Mouse (Mus musculus) C2C12 (cell line): Measurements from ENCODE around the gene Erbb4.

Source experiments
- CEBPB ChIP-seq: IDR thresholded peaks from one replicate; pipeline ENCODE4 v1.6.1; 2011; ENCODE audit warnings: low read depth, mild to moderate bottlenecking, control low read depth, moderate library complexity
- CTCF ChIP-seq: IDR thresholded peaks from one replicate; pipeline ENCODE4 v1.5.1; 2011; ENCODE audit not compliant: control insufficient read depth, insufficient read depth, insufficient read length
- FOSL1 ChIP-seq: IDR thresholded peaks from one replicate; pipeline ENCODE4 v1.8.0; 2011; ENCODE audit warnings: mild to moderate bottlenecking, low read length; ENCODE audit not compliant: poor library complexity, insufficient read depth, severe bottlenecking
- MAX ChIP-seq: IDR thresholded peaks from one replicate; pipeline ENCODE4 v1.6.1; 2011; ENCODE audit warnings: mild to moderate bottlenecking, control low read depth
- MYOG ChIP-seq: IDR thresholded peaks from one replicate; pipeline ENCODE4 v1.6.1; 2011; ENCODE audit not compliant: control insufficient read depth, insufficient read length; ENCODE audit errors: extremely low read depth
- USF1 ChIP-seq: IDR thresholded peaks from one replicate; pipeline ENCODE4 v1.6.1; 2011; ENCODE audit warnings: low read depth, mild to moderate bottlenecking, control low read depth, moderate library complexity

- no peak for TF ChIP-seq CTCF
- TF ChIP-seq MYOG: no peak
- TF ChIP-seq FOSL1: no peak
- no peak for TF ChIP-seq CEBPB
- no peak for TF ChIP-seq MAX
- TF ChIP-seq USF1: no peak
Measured at GRCm38 (mm10) chr1:69089331-69089730, 18.5 kb downstream of the Erbb4 start.
